Mouse (Mus musculus): ENCODE data around the gene Cygb. TPM values are rescaled to one million over a fixed set of nuclear protein-coding genes. Genes with fewer than 3 reads are reported as not detected.

Cygb gene
- total and polyA plus RNA-seq, 2 experiments from 2014 or later = 21.1 to 38.8 TPM

DNA sequence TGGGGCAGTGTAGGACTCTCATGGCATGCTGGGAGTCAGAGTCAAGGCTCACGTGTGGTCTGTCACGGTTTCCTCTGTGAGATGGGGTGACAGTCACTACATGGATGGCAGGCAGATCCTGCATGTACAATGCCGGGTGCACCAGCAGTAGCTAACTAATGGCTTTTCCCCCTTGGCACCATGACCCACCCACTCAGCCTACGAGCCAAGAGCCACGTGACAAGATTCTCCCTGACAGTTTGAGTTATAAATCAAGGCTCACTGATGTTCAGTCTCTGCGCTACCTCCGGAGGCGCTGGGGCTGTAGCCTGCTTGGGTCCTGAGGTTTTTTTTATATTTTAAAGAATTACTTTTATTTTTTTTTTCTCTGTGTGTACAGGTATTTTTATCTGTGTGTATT lies 34.6 kb downstream of the Cygb start:
- ATAC-seq (ENCODE audit: insufficient read depth, low read depth) = no peak
- Histone ChIP-seq H3K9me3 (replicated peaks; ENCODE audit: control insufficient read depth, low read length) (no peaks in the 10 kb centered on the region), H3K4me3 (ENCODE audit: low read depth, low read length) (no peak overlapping the region), H3K27me3 (ENCODE audit: control insufficient read depth, insufficient read depth, low read length) (no peaks in the 10 kb centered on the region), H3K36me3 (replicated peaks; ENCODE audit: control insufficient read depth, insufficient read depth, low read length) (no peaks in the 10 kb centered on the region), H3K4me2 (ENCODE audit: low read depth, low read length) (no peak overlapping the region), H3K27ac (ENCODE audit: low read depth) (no peak overlapping the region), H3K9ac (replicated peaks; ENCODE audit: low read depth, low read length) (no peak overlapping the region), H3K4me1 (ENCODE audit: control insufficient read depth, insufficient read depth) (peaks cover 72% of the 10 kb centered on the region)
- no peak for DNase-seq (ENCODE audit: low spot score)
- 84% methylated on average over 8 of the region's 8 CpGs for WGBS
- TF ChIP-seq CTCF (IDR thresholded peaks at IDR 0.05; ENCODE audit: low read depth) (no peak), EP300 (IDR thresholded peaks at IDR 0.05; ENCODE audit: low read depth) (no peak)

DNA sequence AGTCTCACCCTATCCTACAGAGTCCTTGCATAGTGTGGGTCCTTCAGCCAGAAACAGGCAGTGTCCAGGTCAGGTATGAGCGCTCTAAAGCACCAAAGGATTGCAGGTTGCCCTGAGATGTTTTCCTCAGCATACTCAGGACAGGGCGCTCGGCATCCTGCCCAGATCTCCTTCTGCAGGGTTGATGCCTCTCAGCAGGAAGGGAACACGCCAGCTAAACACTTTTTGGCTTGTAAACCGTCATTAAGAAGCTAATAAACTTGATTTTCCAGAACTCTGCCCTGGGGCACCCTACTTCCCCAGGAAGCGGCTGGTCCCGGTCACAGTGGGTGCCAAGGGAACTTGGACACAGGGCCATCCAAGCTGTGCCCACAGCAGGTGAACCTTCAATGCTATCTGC lies 35.0 kb downstream of the Cygb start:
- Histone ChIP-seq H3K4me1 (ENCODE audit: control insufficient read depth, insufficient read depth) (peaks cover 76% of the 10 kb centered on the region), H3K9ac (replicated peaks; ENCODE audit: low read depth, low read length) (no peak overlapping the region), H3K9me3 (replicated peaks; ENCODE audit: control insufficient read depth, low read length) (no peaks in the 10 kb centered on the region), H3K27ac (ENCODE audit: low read depth) (no peak overlapping the region), H3K4me2 (ENCODE audit: low read depth, low read length) (no peak overlapping the region), H3K27me3 (ENCODE audit: control insufficient read depth, insufficient read depth, low read length) (no peaks in the 10 kb centered on the region), H3K4me3 (ENCODE audit: low read depth, low read length) (no peak overlapping the region), H3K36me3 (replicated peaks; ENCODE audit: control insufficient read depth, insufficient read depth, low read length) (no peaks in the 10 kb centered on the region)
- no peak for DNase-seq (ENCODE audit: low spot score)
- WGBS = 91% methylated on average over 7 of the region's 7 CpGs
- ATAC-seq (ENCODE audit: insufficient read depth, low read depth) = no peak
- TF ChIP-seq CTCF (IDR thresholded peaks at IDR 0.05; ENCODE audit: low read depth) = no peak
- TF ChIP-seq EP300 (IDR thresholded peaks at IDR 0.05; ENCODE audit: low read depth) = no peak

DNA sequence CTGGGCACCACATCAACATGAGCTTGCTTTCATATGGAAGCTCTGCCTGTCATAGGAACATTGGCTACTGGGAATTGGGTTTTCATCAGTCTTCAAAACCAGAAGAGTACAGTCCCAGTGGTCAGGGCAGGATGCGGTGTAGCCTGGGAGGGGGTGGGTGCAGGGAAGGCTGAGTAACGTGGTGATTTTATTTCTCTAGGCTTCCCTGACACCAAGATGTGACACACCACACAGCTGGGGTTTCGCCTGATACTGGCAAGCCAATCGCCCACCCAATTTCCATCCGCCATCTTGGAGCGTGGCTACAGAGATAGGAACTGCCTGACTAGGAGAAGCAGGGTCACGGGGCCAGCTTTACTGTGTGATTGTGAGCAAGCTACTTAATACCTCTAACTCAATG lies 35.4 kb downstream of the Cygb start:
- Histone ChIP-seq H3K27ac (ENCODE audit: low read depth) (no peak overlapping the region), H3K4me3 (ENCODE audit: low read depth, low read length) (no peak overlapping the region), H3K4me2 (ENCODE audit: low read depth, low read length) (no peak overlapping the region), H3K36me3 (replicated peaks; ENCODE audit: control insufficient read depth, insufficient read depth, low read length) (no peaks in the 10 kb centered on the region), H3K9ac (replicated peaks; ENCODE audit: low read depth, low read length) (no peak overlapping the region), H3K9me3 (replicated peaks; ENCODE audit: control insufficient read depth, low read length) (no peaks in the 10 kb centered on the region), H3K27me3 (ENCODE audit: control insufficient read depth, insufficient read depth, low read length) (no peaks in the 10 kb centered on the region), H3K4me1 (ENCODE audit: control insufficient read depth, insufficient read depth) (peaks cover 78% of the 10 kb centered on the region)
- TF ChIP-seq CTCF (IDR thresholded peaks at IDR 0.05; ENCODE audit: low read depth) (no peak), EP300 (IDR thresholded peaks at IDR 0.05; ENCODE audit: low read depth) (no peak)
- WGBS = 90% methylated on average over 7 of the region's 7 CpGs
- ATAC-seq (ENCODE audit: insufficient read depth, low read depth) (no peak), DNase-seq (ENCODE audit: low spot score) (no peak)

GRCm38 (mm10) chr11:116617641-116618040 lies 36.5 kb downstream of the Cygb start:
- TF ChIP-seq EP300 (IDR thresholded peaks at IDR 0.05; ENCODE audit: low read depth) (no peak), CTCF (IDR thresholded peaks at IDR 0.05; ENCODE audit: low read depth) (no peak)
- Histone ChIP-seq H3K4me2 (ENCODE audit: low read depth, low read length) (no peak overlapping the region), H3K36me3 (replicated peaks; ENCODE audit: control insufficient read depth, insufficient read depth, low read length) (no peaks in the 10 kb centered on the region), H3K4me3 (ENCODE audit: low read depth, low read length) (no peak overlapping the region), H3K27ac (ENCODE audit: low read depth) (peak overlapping the region; percentile 2; the same call in 1 of the 2 replicates), H3K9ac (replicated peaks; ENCODE audit: low read depth, low read length) (no peak overlapping the region), H3K4me1 (ENCODE audit: control insufficient read depth, insufficient read depth) (peaks cover 73% of the 10 kb centered on the region), H3K27me3 (ENCODE audit: control insufficient read depth, insufficient read depth, low read length) (no peaks in the 10 kb centered on the region), H3K9me3 (replicated peaks; ENCODE audit: control insufficient read depth, low read length) (no peaks in the 10 kb centered on the region)
- ATAC-seq (ENCODE audit: insufficient read depth, low read depth) (no peak), DNase-seq (ENCODE audit: low spot score) (no peak)
- 78% methylated on average over 7 of the region's 7 CpGs for WGBS

GRCm38 (mm10) chr11:116616438-116617118 lies 37.5 kb downstream of the Cygb start:
- H3K27ac ChIP-seq (ENCODE audit: low read depth) = peak overlapping the region; percentile 82
- no peak overlapping the region for H3K4me3 ChIP-seq (ENCODE audit: low read depth, low read length)
- H3K4me1 ChIP-seq (ENCODE audit: control insufficient read depth, insufficient read depth) = peaks cover 62% of the 10 kb centered on the region
- TF ChIP-seq EP300 (IDR thresholded peaks at IDR 0.05; ENCODE audit: low read depth) (no peak), CTCF (IDR thresholded peaks at IDR 0.05; ENCODE audit: low read depth) (no peak)
- no peak for ATAC-seq (ENCODE audit: insufficient read depth, low read depth)
- WGBS = 74% methylated on average over 10 of the region's 10 CpGs
- no peaks in the 10 kb centered on the region for H3K36me3 ChIP-seq (replicated peaks; ENCODE audit: control insufficient read depth, insufficient read depth, low read length)
- H3K27me3 ChIP-seq (ENCODE audit: control insufficient read depth, insufficient read depth, low read length) = no peaks in the 10 kb centered on the region
- DNase-seq (ENCODE audit: low spot score) = no peak
- peak overlapping the region; percentile 30 for H3K4me2 ChIP-seq (ENCODE audit: low read depth, low read length)
- H3K9me3 ChIP-seq (replicated peaks; ENCODE audit: control insufficient read depth, low read length) = no peaks in the 10 kb centered on the region
- no peak overlapping the region; the same call in 1 of the 2 replicates for H3K9ac ChIP-seq (replicated peaks; ENCODE audit: low read depth, low read length)

Data from heart, postnatal 0 days (tissue).